Mouse (Mus musculus) intestine, embryonic 14.5 days (tissue): ENCODE results near the gene Lcn2. TPM values are rescaled to one million over a fixed set of nuclear protein-coding genes. Genes with fewer than 3 reads are reported as not detected.

Source experiments
- ATAC-seq: fragments of 200-750 bp; cut with Nextera tagmentation; replicated peaks from 2 replicates; pipeline ENCODE4 v1.8.0; 2017; ENCODE audit warnings: low read depth, moderate number of reproducible peaks, moderate TSS enrichment, moderate library complexity; ENCODE audit not compliant: low FRiP score, low TSS enrichment
- DNase-seq: peaks from one replicate; pipeline ENCODE4 v3.0.0-alpha.2; 2018; ENCODE audit warnings: low spot score
- H3K27ac ChIP-seq: fragments of 300-500 bp; sonication (generic); 2 replicates; pipeline ENCODE4 v1.5.1; 2014; ENCODE audit warnings: low read depth, mild to moderate bottlenecking, control low read depth
- H3K27me3 ChIP-seq: fragments of 300-500 bp; sonication (generic); replicated peaks from 2 replicates; pipeline ENCODE4 v1.6.1; 2014; ENCODE audit warnings: low read length, control low read depth; ENCODE audit not compliant: control insufficient read depth, insufficient read depth
- H3K36me3 ChIP-seq: fragments of 300-500 bp; sonication (generic); 2 replicates; pipeline ENCODE4 v1.6.1; 2014; ENCODE audit warnings: low read length, control low read depth; ENCODE audit not compliant: control insufficient read depth, insufficient read depth
- H3K4me1 ChIP-seq: fragments of 300-500 bp; sonication (generic); replicated peaks from 2 replicates; pipeline ENCODE4 v1.6.1; 2014; ENCODE audit warnings: low read length, control low read depth, mixed read lengths; ENCODE audit not compliant: control insufficient read depth, insufficient read depth
- H3K4me2 ChIP-seq: fragments of 300-500 bp; sonication (generic); 2 replicates; pipeline ENCODE4 v1.6.1; 2014; ENCODE audit warnings: low read length
- H3K4me3 ChIP-seq: fragments of 300-500 bp; sonication (generic); 2 replicates; pipeline ENCODE4 v1.5.1; 2014; ENCODE audit warnings: low read depth, low read length, control low read depth, mixed read lengths
- H3K9ac ChIP-seq: fragments of 300-500 bp; sonication (generic); 2 replicates; pipeline ENCODE4 v1.6.1; 2014; ENCODE audit warnings: mild to moderate bottlenecking, low read length
- H3K9me3 ChIP-seq: fragments of 300-500 bp; sonication (generic); 2 replicates; pipeline ENCODE4 v1.6.1; 2016; ENCODE audit warnings: low read length, control low read depth; ENCODE audit not compliant: control insufficient read depth
- WGBS: fragments of 180-500 bp; shearing (Covaris S2); extraction: QIAGEN DNeasy Blood & Tissue Kit; methylation state at CpG from one replicate; pipeline ENCODE4 v1.1.7; 2014; 5-methylcytosine and 5-hydroxymethylcytosine counted together
- polyA plus RNA-seq: library from polyadenylated mRNA; unstranded; fragments of >200 nt; fragmentation: Nextera tagmentation; extraction: Ambion mirVana; gene quantifications from 2 replicates; pipeline ENCODE4 v1.2.1, GENCODE M21; 2014

The Lcn2 gene
- polyA plus RNA-seq, 1 experiment from 2014 or later = 0.93 TPM

- no peak for ATAC-seq
- no peak overlapping the region for H3K27ac ChIP-seq
- DNase-seq = no peak
- WGBS = 73% methylated on average over 3 of the region's 3 CpGs
- no peak overlapping the region for H3K4me3 ChIP-seq
- H3K36me3 ChIP-seq = no peaks in the 10 kb centered on the region
- H3K4me1 ChIP-seq = peaks cover 8% of the 10 kb centered on the region; the same call in 1 of the 2 replicates
- H3K9me3 ChIP-seq = no peaks in the 10 kb centered on the region
- H3K27me3 ChIP-seq = peaks cover 10% of the 10 kb centered on the region; the same call in 1 of the 2 replicates
- H3K4me2 ChIP-seq = no peak overlapping the region
- no peak overlapping the region for H3K9ac ChIP-seq
Observed at GRCm38 (mm10) chr2:32357710-32358109, 30.3 kb downstream of the Lcn2 start.

- Histone ChIP-seq H3K9ac (no peak overlapping the region), H3K4me2 (no peak overlapping the region), H3K4me1 (peaks cover 11% of the 10 kb centered on the region), H3K27me3 (peaks cover 3% of the 10 kb centered on the region; the same call in 1 of the 2 replicates), H3K36me3 (no peaks in the 10 kb centered on the region), H3K27ac (no peak overlapping the region), H3K4me3 (no peak overlapping the region), H3K9me3 (no peaks in the 10 kb centered on the region)
- no peak for DNase-seq
- 77% methylated on average over 10 of the region's 10 CpGs for WGBS
- no peak for ATAC-seq
Observed at GRCm38 (mm10) chr2:32356216-32356615, 31.8 kb downstream of the Lcn2 start.

DNA sequence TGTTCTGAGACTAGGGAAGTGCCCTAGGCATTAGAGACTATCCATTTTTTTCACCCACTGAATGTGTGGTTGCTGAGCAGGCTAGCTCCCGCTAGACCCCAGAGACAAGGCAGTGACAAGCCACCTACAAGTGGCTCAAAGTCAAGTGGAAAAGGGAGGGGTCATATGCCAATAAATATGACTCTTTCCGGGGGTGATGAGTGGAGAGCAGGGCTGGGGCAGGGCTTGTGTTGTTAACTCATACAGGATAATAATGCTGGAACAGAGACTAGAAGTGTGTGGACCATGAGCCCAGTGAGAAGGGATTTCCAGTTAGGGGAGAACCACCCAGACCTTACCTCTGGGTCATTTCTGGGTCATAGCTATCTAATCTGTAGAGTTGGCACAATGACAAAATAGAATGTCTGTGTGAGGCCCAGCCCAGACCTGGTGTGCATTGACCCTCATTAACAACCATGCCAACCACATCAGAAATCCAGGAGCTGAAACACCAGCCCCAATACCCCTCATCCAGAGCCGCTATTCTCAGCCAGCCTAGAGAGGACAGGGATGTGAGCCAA is 33.6 kb downstream of the Lcn2 start:
- Histone ChIP-seq H3K4me3 (no peak overlapping the region), H3K4me2 (no peak overlapping the region; the same call in 1 of the 2 replicates), H3K9ac (no peak overlapping the region), H3K27me3 (no peaks in the 10 kb centered on the region), H3K36me3 (no peaks in the 10 kb centered on the region), H3K4me1 (peaks cover 10% of the 10 kb centered on the region), H3K27ac (peak overlapping the region; percentile 76), H3K9me3 (no peaks in the 10 kb centered on the region)
- DNase-seq (no peak), ATAC-seq (peak; percentile 20; the same call in 1 of the 2 replicates)
- 88% methylated on average over 3 of the region's 3 CpGs for WGBS

GRCm38 (mm10) chr2:32353836-32354235 is 34.2 kb downstream of the Lcn2 start:
- Histone ChIP-seq H3K4me2 (peak overlapping the region; percentile 94), H3K36me3 (no peaks in the 10 kb centered on the region), H3K27me3 (no peaks in the 10 kb centered on the region), H3K9me3 (no peaks in the 10 kb centered on the region), H3K27ac (peak overlapping the region; percentile 76), H3K9ac (peak overlapping the region; percentile 1; the same call in 1 of the 2 replicates), H3K4me3 (no peak overlapping the region), H3K4me1 (peaks cover 10% of the 10 kb centered on the region)
- DNase-seq (no peak), ATAC-seq (no peak)
- 47% methylated on average over 6 of the region's 6 CpGs for WGBS

- under 1% methylated on average over 56 of the region's 63 CpGs for WGBS
- Histone ChIP-seq H3K4me1 (peaks cover 10% of the 10 kb centered on the region), H3K36me3 (no peaks in the 10 kb centered on the region), H3K4me3 (peak within 1 kb of the TSS; percentile 68), H3K4me2 (peak within 1 kb of the TSS; percentile 94), H3K27ac (peak within 1 kb of the TSS; percentile 76), H3K9me3 (no peaks in the 10 kb centered on the region), H3K9ac (peak within 1 kb of the TSS; percentile 77), H3K27me3 (no peaks in the 10 kb centered on the region)
- DNase-seq = peak; percentile 98
- peak; percentile 59 for ATAC-seq
Observed at GRCm38 (mm10) chr2:32353007-32353542, 35.0 kb downstream of the Lcn2 start, which contains the start of gene Dnm1. Dnm1 (minus strand) TSS chr2:32353338.

DNA sequence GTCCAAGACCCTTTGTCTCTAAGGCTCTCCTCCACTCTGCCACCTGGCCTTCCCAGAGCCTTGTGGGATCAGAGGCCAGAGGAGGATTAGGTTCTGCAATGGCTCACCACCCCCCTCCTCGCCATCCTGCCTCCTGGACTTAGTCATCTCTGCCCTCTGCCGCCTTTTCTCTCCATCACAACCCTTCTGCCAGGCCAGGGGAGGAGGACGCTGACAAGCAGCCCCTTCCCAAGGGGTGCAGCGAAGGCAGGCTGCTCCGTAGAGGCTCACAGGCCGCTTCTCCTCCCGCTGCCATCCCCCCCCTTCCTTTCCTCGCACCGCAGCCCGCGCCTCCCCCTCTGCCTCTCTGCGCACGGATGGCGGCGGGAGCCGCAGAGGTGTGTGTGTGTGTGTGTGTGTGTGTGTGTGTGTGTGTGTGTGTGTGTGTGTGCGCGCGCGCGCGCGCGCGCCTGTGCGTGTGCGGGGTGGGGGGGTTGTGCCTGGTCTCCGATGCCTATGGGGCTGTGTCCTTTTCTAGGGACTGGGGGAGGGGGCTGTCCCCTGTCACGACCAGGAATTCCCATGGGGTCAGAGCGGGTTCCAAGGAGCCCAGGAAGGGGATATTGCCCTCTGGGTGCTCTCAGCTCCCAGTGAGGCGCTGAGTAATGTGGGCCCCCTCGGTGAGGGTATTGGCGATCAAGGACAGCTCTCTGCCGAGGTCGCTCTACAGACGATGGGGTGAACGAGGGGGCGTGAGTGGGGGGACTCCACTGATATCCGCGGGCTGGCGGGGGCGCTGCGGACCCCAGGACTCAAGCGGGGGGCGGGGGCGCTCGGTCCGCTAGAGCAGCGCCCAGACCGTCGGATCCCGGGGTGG is 35.7 kb downstream of the Lcn2 start, which contains the start of gene Ciz1:
Gene Ciz1, plus strand, starts transcription at position 177 of the 856 bp plus-strand sequence.
- peak within 1 kb of the TSS; percentile 33; the same call in 1 of the 2 replicates for H3K27ac ChIP-seq
- H3K4me2 ChIP-seq = peak within 1 kb of the TSS; percentile 94
- 2% methylated on average over 26 of the region's 52 CpGs for WGBS
- H3K9me3 ChIP-seq = no peaks in the 10 kb centered on the region
- H3K9ac ChIP-seq = peak within 1 kb of the TSS; percentile 77
- peak within 1 kb of the TSS; percentile 68 for H3K4me3 ChIP-seq
- peak; percentile 26 for ATAC-seq
- H3K27me3 ChIP-seq = no peaks in the 10 kb centered on the region
- peak; percentile 70 for DNase-seq
- no peaks in the 10 kb centered on the region for H3K36me3 ChIP-seq
- H3K4me1 ChIP-seq = peaks cover 10% of the 10 kb centered on the region

GRCm38 (mm10) chr2:32351471-32351961 is 36.5 kb downstream of the Lcn2 start:
- no peak overlapping the region for H3K27ac ChIP-seq
- peak overlapping the region; percentile 68 for H3K4me3 ChIP-seq

GRCm38 (mm10) chr2:32350471-32351051 is 37.5 kb downstream of the Lcn2 start:
- Histone ChIP-seq H3K4me2 (no peak overlapping the region), H3K27me3 (no peaks in the 10 kb centered on the region), H3K4me1 (peaks cover 10% of the 10 kb centered on the region), H3K27ac (no peak overlapping the region), H3K4me3 (no peak overlapping the region), H3K9me3 (no peaks in the 10 kb centered on the region), H3K9ac (no peak overlapping the region), H3K36me3 (no peaks in the 10 kb centered on the region)
- ATAC-seq (no peak), DNase-seq (no peak)
- 59% methylated on average over 13 of the region's 13 CpGs for WGBS

More at GRCm38 (mm10) chr2:32351471-32351961, 36.5 kb downstream of the Lcn2 start:
- Histone ChIP-seq H3K27me3 (no peaks in the 10 kb centered on the region), H3K9me3 (no peaks in the 10 kb centered on the region), H3K4me1 (peaks cover 10% of the 10 kb centered on the region), H3K9ac (peak overlapping the region; percentile 77), H3K36me3 (no peaks in the 10 kb centered on the region), H3K4me2 (peak overlapping the region; percentile 94)
- ATAC-seq (no peak), DNase-seq (no peak)
- WGBS = 50% methylated on average over 9 of the region's 9 CpGs
